Mouse (Mus musculus) lung, adult 18-20 months (tissue): ENCODE measurements around the gene Slc5a11.

ENCODE experiments used
- DNase-seq, 2 experiments: peaks; one replicate each; pipeline ENCODE4 v3.0.0; 2022; ENCODE audit warnings: mixed read lengths in 2 of 2

The Slc5a11 gene

DNA sequence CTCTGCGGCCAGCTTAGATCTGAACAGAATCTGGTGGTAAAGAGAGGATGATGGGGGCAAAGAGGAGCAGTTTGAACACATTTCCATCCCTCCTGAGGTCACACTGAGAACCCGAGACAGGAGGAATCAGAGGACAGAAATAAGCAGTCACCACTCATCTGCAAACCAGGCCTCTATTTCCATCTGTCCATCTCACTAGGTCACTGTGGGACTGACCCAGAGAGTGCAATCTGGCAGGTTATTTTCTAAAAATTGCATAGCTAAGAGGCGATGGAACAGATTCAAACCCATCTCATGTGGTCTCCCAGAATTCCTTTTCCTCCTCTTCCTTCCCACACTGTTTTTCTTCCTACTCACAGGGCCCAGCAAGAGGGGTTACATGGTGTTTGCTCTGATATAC is 73.3 kb downstream of the Slc5a11 start:
- no peak for DNase-seq

- no peak for DNase-seq
Observed at GRCm38 (mm10) chr7:123289176-123289575, 74.6 kb downstream of the Slc5a11 start.

DNA sequence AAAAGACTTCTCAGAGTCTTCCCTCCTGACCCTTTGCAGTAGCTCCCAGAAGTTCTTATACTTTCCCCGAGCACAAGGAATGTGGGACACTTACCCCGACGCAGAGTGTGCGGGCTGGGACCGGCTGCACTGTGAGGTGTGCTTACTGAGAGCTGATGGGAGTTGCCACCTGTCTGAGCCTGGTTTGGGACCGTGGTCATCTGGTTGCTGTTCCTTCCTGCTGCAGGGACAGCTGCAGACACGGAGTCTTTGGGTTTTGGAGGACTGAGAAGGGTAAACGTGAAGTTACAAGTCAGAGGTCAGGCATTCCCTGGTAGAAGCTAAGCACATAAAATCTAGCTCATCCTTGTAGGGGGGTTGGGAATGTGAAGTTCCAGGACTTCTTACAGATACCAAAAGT is 77.4 kb downstream of the Slc5a11 start:
- no peak for DNase-seq

DNA sequence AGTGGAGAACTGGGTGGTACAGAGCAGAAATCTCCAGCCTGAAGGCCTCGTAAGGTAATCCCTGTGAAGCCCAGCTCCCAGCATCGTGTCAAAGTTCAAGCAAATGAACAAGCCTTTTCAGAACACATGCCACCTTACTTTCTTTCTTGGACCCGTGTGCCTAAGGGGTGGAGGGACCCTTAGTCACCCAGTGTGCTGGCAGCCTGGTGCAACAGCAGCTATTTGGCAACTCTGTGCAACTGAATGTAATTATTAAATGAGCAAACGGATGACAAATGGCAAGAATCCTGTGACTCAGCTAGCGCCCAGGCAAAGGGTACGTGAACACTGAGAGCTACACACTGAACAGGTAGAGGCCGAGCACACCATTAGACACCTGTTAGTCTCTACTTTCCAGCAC is 79.3 kb downstream of the Slc5a11 start:
- no peak for DNase-seq

- no peak for DNase-seq
Observed at GRCm38 (mm10) chr7:123295423-123295822, 80.8 kb downstream of the Slc5a11 start.

DNA sequence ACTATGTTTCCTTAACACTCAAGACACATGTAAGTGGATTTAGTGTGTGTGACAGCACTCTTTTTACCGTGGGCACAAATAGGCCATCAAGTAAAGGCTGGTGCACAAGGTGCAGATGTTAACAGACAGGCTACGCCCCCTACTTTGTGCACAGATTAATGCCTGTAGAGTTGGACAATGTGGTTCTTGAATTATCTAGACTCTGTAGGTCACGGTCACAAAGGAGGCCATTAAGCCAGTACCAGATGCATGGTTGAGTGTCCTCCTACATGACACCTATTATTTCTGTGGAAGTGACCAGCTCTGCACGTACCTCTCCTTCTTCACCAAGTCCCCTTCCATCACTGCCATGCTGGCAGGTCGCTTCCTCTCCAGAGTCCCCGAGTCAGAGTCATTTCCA is 81.5 kb downstream of the Slc5a11 start:
- no peak for DNase-seq

- DNase-seq = peak in 1 of 2 experiments; percentile 14
Observed at GRCm38 (mm10) chr7:123298225-123298624, 83.6 kb downstream of the Slc5a11 start.

- peak in 1 of 2 experiments; percentile 4 for DNase-seq
Observed at GRCm38 (mm10) chr7:123300258-123300657, 85.7 kb downstream of the Slc5a11 start.

DNA sequence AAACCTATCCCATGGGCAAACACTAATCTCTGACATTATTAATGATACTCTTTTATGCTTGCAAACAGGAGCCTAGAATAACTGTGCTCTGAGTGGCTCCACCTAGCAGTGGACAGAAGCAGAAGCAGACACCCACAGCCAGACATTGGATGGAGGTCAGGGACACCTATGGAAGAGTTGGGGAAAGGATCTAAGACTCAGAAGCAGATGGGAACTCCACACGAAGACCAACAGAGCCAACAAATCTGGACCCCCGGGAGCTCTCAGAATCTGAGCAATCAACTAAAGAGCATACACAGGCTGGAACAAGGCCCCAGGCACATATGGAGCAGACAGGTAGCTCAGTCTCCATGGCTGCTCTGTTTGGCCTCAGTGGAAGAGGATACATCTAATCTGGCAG is 90.8 kb downstream of the Slc5a11 start:
- no peak for DNase-seq

DNA sequence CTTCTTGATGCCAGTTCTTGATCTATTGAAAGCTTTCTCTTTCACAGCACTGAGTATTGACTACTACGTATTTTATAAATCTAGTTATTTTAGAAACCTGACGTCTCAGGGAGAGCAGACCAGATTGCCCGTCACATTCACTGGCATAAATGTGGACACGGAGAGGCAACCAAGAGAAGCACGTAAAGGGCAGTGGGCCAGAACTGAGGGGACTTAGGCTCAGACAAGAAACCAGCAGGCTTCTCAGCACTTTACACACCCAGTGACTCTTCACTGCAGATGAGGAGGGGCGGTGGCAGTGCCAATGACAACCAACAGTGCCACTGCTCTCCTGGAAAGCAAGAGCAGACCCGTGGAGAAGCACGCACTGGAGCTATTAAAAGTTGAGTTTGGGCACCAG is 92.7 kb downstream of the Slc5a11 start:
- DNase-seq = no peak

DNA sequence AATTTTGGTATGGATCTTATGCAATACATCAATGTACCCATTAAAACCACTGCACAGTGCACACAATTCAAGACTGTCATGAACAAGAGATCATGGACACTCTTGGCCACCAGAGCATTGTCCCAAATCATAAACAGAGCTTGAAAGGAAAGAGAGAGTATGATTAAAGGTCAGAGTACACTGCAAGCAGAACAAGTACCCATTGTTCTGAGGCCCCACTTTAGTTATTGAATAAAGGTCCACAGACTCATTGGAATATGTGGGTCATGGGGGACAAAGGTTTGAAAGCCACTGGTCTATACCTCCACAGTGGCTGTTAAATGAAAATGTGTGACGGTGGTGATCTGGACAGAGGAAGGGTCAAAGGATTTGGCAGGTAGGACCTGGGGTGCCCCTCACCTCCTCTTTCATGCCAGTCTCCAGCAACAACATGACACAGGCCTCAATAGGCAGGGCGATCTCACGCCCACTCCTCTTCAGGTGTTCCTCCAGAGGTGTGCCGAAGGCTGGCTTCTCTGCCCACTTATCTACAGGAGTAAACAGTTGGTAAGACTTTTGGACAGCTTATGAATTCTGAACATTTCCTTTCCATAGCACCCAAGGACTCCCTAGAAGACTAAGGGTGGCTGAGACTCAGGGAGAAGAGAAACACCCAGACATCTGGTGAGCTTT is 93.4 kb downstream of the Slc5a11 start:
- DNase-seq = no peak

DNA sequence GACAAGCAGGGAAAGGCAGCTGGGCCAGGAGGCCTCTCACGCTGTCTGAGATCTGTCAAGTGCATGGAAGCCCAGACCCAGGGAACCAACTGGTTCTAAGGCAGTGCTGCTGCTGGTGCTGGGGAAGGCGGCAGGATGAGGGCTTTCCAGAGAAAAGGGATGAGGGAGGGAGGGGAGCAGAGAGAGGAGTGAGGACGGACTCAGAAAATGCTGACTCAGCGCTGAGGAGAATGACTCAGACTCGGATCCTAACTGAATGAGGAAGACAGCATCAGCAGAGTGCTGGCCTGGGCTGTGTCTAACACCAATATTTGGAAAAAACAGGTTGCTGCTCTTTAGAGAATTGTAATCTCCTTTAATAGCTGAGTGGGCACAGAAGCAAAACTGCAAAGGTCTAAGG is 97.3 kb downstream of the Slc5a11 start:
- DNase-seq = no peak

DNA sequence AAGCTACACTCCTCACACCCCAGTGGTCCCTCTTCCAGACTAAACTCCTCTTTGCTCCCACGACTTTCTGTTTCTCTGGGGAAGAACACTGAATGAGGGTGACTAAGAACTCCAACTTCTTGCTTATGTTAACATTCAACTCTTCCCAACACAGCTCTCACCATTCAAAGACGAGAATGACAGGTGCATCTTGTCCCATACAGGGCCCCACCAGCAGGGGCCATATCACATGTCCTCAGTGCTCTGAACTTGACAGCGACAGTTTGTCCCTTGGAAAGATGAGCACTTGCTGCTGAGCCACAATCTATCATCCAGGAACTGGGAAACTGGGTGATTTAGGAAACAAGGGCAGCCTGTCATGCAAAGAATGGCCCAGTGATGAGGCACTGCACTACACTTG is 98.2 kb downstream of the Slc5a11 start:
- no peak for DNase-seq

GRCm38 (mm10) chr7:123322452-123323121 is 108.0 kb downstream of the Slc5a11 start:
- DNase-seq = peak; percentile 59 to 72
